Mouse (Mus musculus): ENCODE results near the gene Ptprj.

- TF ChIP-seq CTCF (conservative IDR thresholded peaks at IDR 0.05; ENCODE audit: insufficient read depth, insufficient read length, low read depth, low read length) = no peak
- no peak for TF ChIP-seq POLR2A (IDR thresholded peaks at IDR 0.05; ENCODE audit: low read depth, low read length)
Observed at GRCm38 (mm10) chr2:90462252-90462651, 118.2 kb downstream of the Ptprj start.

Data from kidney, adult 2 months (tissue).